Mouse (Mus musculus) intestine, embryonic 15.5 days (tissue): Measurements from ENCODE around the gene Klrg2. TPM values are rescaled to one million over a fixed set of nuclear protein-coding genes. Genes with fewer than 3 reads are reported as not detected.

Source experiments
- ATAC-seq: fragments of 200-750 bp; cut with Nextera tagmentation; 2 replicates; pipeline ENCODE4 v1.8.0; 2017; ENCODE audit warnings: moderate TSS enrichment, moderate library complexity
- H3K27ac ChIP-seq: fragments of 300-500 bp; sonication (generic); 2 replicates; pipeline ENCODE4 v1.5.1; 2015; ENCODE audit warnings: mild to moderate bottlenecking, inconsistent platforms
- H3K27me3 ChIP-seq: fragments of 300-500 bp; sonication (generic); replicated peaks from 2 replicates; pipeline ENCODE4 v1.6.1; 2015; ENCODE audit warnings: inconsistent platforms
- H3K36me3 ChIP-seq: fragments of 300-500 bp; sonication (generic); 2 replicates; pipeline ENCODE4 v1.6.1; 2015; ENCODE audit warnings: inconsistent platforms
- H3K4me1 ChIP-seq: fragments of 300-500 bp; sonication (generic); replicated peaks from 2 replicates; pipeline ENCODE4 v1.6.1; 2015; ENCODE audit warnings: inconsistent platforms
- H3K4me2 ChIP-seq: fragments of 300-500 bp; sonication (generic); replicated peaks from 2 replicates; pipeline ENCODE4 v1.6.1; 2015; ENCODE audit warnings: mild to moderate bottlenecking, inconsistent platforms
- H3K4me3 ChIP-seq: fragments of 300-500 bp; sonication (generic); replicated peaks from 2 replicates; pipeline ENCODE4 v1.5.1; 2015; ENCODE audit warnings: inconsistent platforms
- H3K9ac ChIP-seq: fragments of 300-500 bp; sonication (generic); 2 replicates; pipeline ENCODE4 v1.6.1; 2015; ENCODE audit warnings: inconsistent platforms
- H3K9me3 ChIP-seq: fragments of 300-500 bp; sonication (generic); 2 replicates; pipeline ENCODE4 v1.6.1; 2016; ENCODE audit warnings: inconsistent platforms
- WGBS: fragments of 180-500 bp; shearing (Covaris S2); methylation state at CpG from one replicate; pipeline ENCODE4 v1.1.7; 2015; 5-methylcytosine and 5-hydroxymethylcytosine counted together
- polyA plus RNA-seq: library from polyadenylated mRNA; unstranded; fragments of >200 nt; fragmentation: Nextera tagmentation; extraction: Ambion mirVana; gene quantifications from 2 replicates; pipeline ENCODE4 v1.2.1, GENCODE M21; 2015

Klrg2 gene
- polyA plus RNA-seq, 1 experiment from 2014 or later, result 0.13 TPM

DNA sequence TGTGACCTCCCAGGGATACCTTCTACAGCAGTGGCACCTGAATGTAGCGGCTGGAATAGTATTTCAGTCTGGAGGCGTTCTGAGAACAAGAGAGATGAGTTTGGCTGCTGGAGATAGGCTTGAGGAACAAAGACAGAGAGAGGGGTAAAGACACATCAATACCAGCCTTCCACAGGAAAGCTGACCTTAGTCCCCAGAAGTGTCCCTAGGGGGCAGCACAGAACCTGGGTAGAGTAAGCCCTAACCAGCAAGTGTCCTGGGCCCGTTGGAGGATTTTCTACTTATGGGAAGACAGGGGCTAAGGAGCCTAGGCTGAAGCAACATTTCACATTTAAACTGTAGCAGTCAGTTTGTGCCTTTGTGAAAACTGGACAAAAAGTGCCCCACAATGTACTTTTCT is 12.5 kb upstream of the Klrg2 start:
- 72% methylated on average over 3 of the region's 3 CpGs for WGBS
- ATAC-seq, result no peak
- H3K9ac ChIP-seq, result no peak overlapping the region
- H3K4me3 ChIP-seq, result no peak overlapping the region
- H3K36me3 ChIP-seq, result no peaks in the 10 kb centered on the region
- no peak overlapping the region for H3K27ac ChIP-seq
- H3K4me1 ChIP-seq, result 0 out of 2 replicates have a peak, but pooled peaks cover 5% of the 10 kb centered on the region
- no peaks in the 10 kb centered on the region for H3K27me3 ChIP-seq
- H3K9me3 ChIP-seq, result no peaks in the 10 kb centered on the region
- H3K4me2 ChIP-seq, result no peak overlapping the region

DNA sequence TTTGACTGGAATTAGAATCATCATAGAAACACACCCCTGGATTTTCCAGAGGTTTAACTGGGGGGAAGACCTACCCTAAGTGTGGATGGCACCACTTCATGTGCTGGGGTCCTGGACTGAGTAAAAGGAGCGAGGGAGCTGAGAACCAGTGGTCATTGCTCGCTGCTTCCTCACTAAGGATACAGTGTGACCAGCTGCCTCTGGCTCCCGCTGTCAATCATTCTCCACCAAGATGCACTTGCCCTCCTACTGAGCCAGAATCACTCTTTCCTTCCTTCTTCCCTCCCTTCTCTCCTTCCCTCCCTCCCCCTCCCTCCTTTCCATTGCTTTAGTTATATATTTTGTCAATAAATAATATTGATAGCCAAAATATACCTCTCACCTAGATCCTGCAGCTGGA is 6.0 kb upstream of the Klrg2 start:
- WGBS, result 73% methylated on average over 3 of the region's 3 CpGs
- Histone ChIP-seq H3K27ac (no peak overlapping the region), H3K4me2 (no peak overlapping the region), H3K4me1 (no peaks in the 10 kb centered on the region), H3K36me3 (no peaks in the 10 kb centered on the region), H3K4me3 (no peak overlapping the region), H3K9me3 (no peaks in the 10 kb centered on the region), H3K27me3 (peaks cover 45% of the 10 kb centered on the region), H3K9ac (no peak overlapping the region)
- no peak for ATAC-seq

DNA sequence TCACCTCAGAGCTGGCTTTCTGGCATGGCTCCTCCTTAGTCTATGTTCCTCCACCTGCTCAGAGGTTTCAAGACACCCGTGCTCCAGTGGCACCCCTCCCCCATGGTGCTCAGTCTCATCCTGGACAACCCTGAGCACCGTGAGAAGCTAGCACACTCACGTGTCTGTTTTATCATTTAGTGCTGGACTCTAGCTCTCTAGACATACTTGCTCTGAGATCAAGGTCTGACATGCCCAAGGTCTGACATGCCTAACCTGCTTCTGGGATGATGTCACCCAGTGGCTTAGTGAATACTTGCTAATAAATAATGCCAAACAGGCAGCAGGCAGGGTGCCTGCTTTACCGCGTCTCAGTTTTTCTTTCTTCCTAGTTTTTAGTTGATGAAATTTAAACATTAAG is 5.6 kb upstream of the Klrg2 start:
- H3K4me1 ChIP-seq, result no peaks in the 10 kb centered on the region
- 47% methylated on average over 5 of the region's 5 CpGs for WGBS
- no peak overlapping the region for H3K27ac ChIP-seq
- ATAC-seq, result peak; percentile 67
- no peak overlapping the region for H3K4me2 ChIP-seq
- no peaks in the 10 kb centered on the region for H3K36me3 ChIP-seq
- H3K4me3 ChIP-seq, result no peak overlapping the region
- no peaks in the 10 kb centered on the region for H3K9me3 ChIP-seq
- peaks cover 49% of the 10 kb centered on the region for H3K27me3 ChIP-seq
- no peak overlapping the region for H3K9ac ChIP-seq

DNA sequence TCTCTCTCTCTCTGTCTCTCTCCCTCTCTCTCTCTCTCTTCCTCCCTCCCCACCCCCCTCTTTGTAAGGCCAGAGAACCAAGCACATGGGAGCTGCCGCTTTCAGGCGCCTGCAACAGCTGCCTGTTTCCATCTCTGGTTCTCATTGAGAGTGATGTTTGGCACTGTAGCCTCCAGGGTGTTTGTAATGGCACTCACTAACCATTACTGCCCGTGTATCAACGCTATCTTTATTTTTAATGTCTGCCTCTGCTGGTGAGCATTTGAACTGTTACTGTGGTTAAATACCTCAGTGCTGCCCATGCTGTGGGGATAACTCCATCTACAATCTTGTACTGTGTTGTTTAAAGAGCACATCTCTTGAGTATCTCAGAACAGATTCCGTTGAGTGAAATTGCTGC is 4.6 kb upstream of the Klrg2 start:
- peaks cover 9% of the 10 kb centered on the region for H3K4me1 ChIP-seq
- no peaks in the 10 kb centered on the region for H3K9me3 ChIP-seq
- no peak for ATAC-seq
- peaks cover 57% of the 10 kb centered on the region for H3K27me3 ChIP-seq
- 47% methylated on average over 5 of the region's 5 CpGs for WGBS
- no peak overlapping the region for H3K4me2 ChIP-seq
- no peaks in the 10 kb centered on the region for H3K36me3 ChIP-seq
- no peak overlapping the region for H3K4me3 ChIP-seq
- H3K9ac ChIP-seq, result no peak overlapping the region
- H3K27ac ChIP-seq, result no peak overlapping the region

DNA sequence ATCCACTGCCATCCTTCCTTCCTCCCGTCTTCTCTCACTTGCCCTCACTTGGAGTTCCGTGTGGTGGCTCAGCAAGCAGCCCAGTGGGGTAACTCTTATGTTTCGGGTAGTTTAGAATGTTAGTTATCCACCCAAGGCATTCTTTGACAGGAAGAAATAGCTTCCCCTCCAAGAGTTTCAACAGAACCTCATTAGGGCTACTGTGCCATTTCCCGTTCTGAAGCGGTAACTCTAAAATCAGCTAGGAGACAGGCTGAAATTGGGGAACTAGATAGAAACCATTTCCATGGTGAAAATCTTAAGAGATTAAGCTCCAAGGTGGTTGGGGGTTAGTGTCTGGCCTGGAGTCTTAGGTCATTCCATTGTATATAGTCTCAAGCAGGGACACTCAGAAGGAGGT is 4.2 kb upstream of the Klrg2 start:
- H3K4me2 ChIP-seq, result no peak overlapping the region
- peaks cover 13% of the 10 kb centered on the region for H3K4me1 ChIP-seq
- no peak for ATAC-seq
- H3K9ac ChIP-seq, result no peak overlapping the region
- no peaks in the 10 kb centered on the region for H3K36me3 ChIP-seq
- H3K4me3 ChIP-seq, result no peak overlapping the region
- H3K9me3 ChIP-seq, result no peaks in the 10 kb centered on the region
- WGBS, result 70% methylated on average over 5 of the region's 5 CpGs
- no peak overlapping the region for H3K27ac ChIP-seq
- peaks cover 62% of the 10 kb centered on the region for H3K27me3 ChIP-seq

DNA sequence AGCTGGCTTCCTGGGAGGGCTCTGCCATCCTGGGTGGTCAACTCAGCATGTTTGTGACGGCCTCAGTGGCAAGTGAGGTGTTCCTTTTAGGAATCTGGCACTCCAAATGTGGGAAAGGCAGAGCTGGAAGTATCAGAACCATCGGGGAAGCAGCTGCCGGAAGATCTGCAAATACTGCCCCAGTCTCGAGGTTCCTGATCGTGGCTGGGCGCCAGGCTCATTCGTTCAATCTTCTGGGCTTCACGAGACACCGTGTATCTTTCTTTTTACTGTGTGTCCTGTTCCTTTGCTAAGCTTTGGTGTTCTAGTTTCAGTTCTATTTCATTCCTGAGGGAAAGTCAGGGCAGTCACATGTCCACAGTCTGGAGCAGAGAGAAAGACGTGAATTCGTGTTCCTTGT is 3.4 kb upstream of the Klrg2 start:
- Histone ChIP-seq H3K4me1 (peaks cover 21% of the 10 kb centered on the region), H3K9me3 (no peaks in the 10 kb centered on the region), H3K4me3 (no peak overlapping the region), H3K36me3 (no peaks in the 10 kb centered on the region), H3K4me2 (no peak overlapping the region), H3K27ac (no peak overlapping the region), H3K9ac (no peak overlapping the region), H3K27me3 (peaks cover 70% of the 10 kb centered on the region)
- 71% methylated on average over 11 of the region's 11 CpGs for whole genome bisulfite sequencing
- no peak for ATAC-seq

DNA sequence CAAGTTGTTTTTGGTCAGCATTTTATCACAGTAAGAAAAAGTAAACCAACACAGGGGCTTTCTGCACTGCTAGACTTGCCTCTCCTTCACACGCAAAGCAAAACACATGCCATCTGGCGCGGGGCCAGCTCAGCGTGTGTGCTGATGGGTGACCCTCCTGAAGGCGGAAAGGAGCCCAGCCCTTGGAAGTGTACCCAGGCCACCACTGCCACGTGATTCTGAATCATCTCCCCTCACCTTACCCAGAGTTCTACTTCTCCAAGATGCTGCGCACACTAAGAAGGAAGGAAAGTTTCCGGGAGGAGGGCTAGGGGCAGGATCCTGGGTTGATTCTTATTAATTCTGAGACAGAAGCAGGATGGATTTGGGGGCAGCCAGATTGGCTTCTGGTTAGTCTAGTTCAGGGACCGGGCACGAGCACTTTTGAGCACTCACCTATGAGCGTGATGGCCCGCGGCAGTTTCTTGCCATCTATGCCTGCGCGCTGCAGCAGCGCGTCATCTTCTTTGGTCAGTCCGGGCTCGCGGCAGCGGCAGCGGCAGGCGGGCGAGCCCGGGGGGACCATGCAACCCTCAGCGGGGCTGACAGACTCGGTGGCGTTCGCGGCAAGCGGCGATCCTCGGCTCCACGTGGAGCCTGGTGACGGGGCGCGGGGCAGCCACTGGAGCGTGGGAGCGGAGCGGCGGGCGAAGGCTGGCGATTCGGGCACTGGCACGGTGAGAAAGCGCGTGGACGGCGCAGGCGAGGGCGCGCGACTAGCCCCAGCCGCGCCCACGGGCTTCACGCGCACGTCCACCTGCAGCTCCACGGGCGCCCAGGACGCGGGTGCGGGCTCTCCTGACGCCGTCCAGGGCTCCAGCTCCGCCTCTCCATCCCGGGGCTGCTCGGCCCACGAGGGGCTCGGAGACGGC is 846 bp downstream of the Klrg2 start:
- peak overlapping the region; percentile 100 for H3K4me2 ChIP-seq
- under 1% methylated on average over 72 of the region's 72 CpGs for WGBS
- H3K4me3 ChIP-seq, result peak overlapping the region; percentile 56
- peaks cover 21% of the 10 kb centered on the region for H3K4me1 ChIP-seq
- no peaks in the 10 kb centered on the region for H3K9me3 ChIP-seq
- peak; percentile 81 for ATAC-seq
- H3K9ac ChIP-seq, result peak overlapping the region; percentile 35
- H3K36me3 ChIP-seq, result no peaks in the 10 kb centered on the region
- peaks cover 73% of the 10 kb centered on the region for H3K27me3 ChIP-seq
- H3K27ac ChIP-seq, result no peak overlapping the region

DNA sequence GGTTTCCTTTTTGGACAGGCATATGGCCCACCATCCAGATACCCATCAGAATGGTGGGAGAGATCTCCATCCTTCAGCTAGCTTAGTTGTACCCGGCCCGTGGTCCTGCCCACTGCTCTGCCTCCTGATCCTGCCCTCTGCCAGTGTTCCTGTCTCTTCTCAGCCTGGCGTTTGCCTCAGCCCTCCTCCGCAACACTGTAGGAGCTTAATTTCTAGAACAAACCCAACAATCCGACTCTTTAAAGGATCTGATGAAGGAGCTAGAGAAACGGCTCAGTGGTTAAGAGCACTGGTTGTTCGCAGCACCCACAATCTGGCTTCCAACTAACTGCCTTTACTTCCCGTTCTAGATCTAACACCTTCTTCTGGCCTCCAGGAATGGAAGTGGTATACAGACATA is 2.6 kb downstream of the Klrg2 start:
- Histone ChIP-seq H3K27ac (no peak overlapping the region), H3K4me2 (no peak overlapping the region), H3K27me3 (peaks cover 58% of the 10 kb centered on the region), H3K9me3 (no peaks in the 10 kb centered on the region), H3K9ac (no peak overlapping the region), H3K36me3 (no peaks in the 10 kb centered on the region), H3K4me1 (peaks cover 21% of the 10 kb centered on the region), H3K4me3 (no peak overlapping the region)
- ATAC-seq, result no peak
- WGBS, result 81% methylated on average over 8 of the region's 8 CpGs

DNA sequence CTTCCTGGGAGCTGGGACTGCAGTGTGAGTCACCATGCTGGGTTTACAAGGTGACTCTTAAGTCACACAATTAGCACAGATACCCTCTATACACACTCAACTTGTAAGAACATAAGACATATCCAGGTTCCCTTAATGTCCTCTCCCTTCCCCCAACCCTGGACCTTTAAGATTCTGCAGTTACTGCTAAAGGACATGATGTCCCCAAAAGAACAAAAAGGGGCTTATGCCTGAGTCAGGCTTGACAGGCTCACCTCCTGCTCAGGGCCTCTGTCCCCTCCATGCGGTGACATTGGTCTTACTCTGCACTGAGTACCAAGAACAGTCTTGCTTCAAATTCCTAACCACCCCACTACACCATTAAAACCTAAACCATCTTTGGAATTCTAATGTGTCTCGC is 4.2 kb downstream of the Klrg2 start:
- no peak for ATAC-seq
- Histone ChIP-seq H3K9ac (no peak overlapping the region), H3K27ac (no peak overlapping the region), H3K4me1 (peaks cover 21% of the 10 kb centered on the region), H3K4me3 (no peak overlapping the region), H3K36me3 (no peaks in the 10 kb centered on the region), H3K9me3 (no peaks in the 10 kb centered on the region), H3K4me2 (no peak overlapping the region), H3K27me3 (peaks cover 45% of the 10 kb centered on the region)
- WGBS, result 88% methylated on average over 2 of the region's 2 CpGs

DNA sequence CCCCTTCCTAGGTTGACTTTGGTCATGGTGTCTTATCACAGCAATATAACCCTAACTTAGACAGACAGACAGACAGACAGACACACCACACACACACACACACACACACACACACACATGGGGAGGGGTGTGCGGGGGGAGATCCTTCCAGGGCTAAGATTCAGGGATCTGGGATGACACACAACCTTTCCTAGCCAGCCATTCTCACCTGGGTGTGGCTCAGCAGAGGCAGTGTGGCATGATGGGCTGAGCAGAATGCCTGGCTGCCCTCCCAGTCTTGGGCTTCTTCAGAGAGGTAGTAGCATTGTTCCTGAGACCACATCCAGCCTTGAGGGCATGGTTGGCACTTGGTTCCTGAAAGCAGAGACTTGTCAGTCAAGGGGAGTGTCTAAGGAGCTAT is 7.5 kb downstream of the Klrg2 start:
- Histone ChIP-seq H3K27me3 (peaks cover 14% of the 10 kb centered on the region; the same call in 1 of the 2 replicates), H3K9me3 (no peaks in the 10 kb centered on the region), H3K9ac (no peak overlapping the region), H3K4me2 (no peak overlapping the region), H3K4me1 (no peaks in the 10 kb centered on the region), H3K27ac (no peak overlapping the region), H3K4me3 (no peak overlapping the region), H3K36me3 (no peaks in the 10 kb centered on the region)
- ATAC-seq, result no peak
- 89% methylated on average over 1 of the region's 1 CpGs for WGBS

DNA sequence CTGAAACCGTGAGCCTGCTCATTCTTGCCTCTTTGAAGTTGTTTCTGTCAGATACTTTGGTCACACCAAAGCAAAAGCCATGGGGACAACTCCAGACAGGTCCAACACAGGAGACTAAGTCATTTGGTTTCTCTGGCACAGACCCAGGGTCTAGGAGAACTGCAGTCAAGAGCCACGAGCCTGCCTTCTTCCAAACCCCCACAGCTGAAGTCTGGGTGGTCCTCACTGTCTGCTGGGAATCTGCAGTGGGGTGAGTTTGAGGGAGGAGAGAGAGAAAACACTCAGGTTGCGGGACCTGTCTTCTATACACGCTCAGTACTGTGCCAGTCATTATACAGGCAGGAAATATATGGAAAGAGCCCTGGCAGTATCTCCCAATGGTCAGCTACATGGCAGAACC is 9.6 kb downstream of the Klrg2 start:
- Histone ChIP-seq H3K9me3 (no peaks in the 10 kb centered on the region), H3K4me1 (no peaks in the 10 kb centered on the region), H3K36me3 (no peaks in the 10 kb centered on the region), H3K27ac (no peak overlapping the region), H3K4me3 (no peak overlapping the region), H3K9ac (no peak overlapping the region), H3K4me2 (no peak overlapping the region), H3K27me3 (no peaks in the 10 kb centered on the region)
- 72% methylated on average over 4 of the region's 4 CpGs for WGBS
- no peak for ATAC-seq

DNA sequence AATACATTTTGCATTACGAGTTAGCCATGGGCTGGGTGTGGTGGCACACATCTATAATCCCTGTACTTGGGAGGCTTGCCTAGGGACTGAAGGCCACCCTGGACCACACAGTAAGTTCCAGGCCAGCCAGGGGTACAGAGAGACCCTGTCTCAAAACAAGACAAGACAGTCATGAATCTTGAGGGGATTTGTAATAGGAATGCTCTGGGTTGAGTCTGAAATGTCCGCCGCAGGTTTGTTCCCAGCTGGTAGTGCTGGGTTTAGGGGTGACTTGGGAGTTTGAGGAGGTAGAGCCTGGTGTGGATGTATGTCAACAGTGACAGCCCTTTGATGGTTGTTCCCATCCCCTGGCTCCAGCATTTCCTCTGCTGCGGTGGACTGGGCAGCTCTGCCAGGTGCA is 10.0 kb downstream of the Klrg2 start:
- WGBS, result 93% methylated on average over 4 of the region's 4 CpGs
- ATAC-seq, result no peak
- Histone ChIP-seq H3K9me3 (no peaks in the 10 kb centered on the region), H3K36me3 (no peaks in the 10 kb centered on the region), H3K4me2 (no peak overlapping the region), H3K9ac (no peak overlapping the region), H3K4me1 (no peaks in the 10 kb centered on the region), H3K4me3 (no peak overlapping the region), H3K27ac (no peak overlapping the region), H3K27me3 (no peaks in the 10 kb centered on the region)

DNA sequence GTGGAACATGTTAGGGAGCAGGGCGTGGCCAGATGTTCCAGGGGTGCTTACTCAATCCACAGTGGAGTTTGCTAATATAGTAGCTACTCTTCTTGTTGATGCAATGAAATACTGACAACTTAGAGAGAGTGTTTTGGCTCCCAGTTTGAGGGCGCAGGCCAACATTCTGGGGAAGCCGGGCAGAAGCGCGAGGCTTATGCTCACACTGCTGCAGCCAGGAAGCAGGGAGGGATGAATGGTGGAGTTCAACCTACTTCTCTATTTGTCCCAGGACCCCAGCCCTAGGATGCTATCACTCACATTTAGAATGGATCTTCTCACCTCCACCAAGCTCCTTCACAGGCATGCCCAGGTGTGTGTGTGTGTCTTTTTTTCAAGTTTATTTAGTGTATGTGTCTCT is 11.0 kb downstream of the Klrg2 start:
- no peak overlapping the region for H3K9ac ChIP-seq
- no peaks in the 10 kb centered on the region for H3K36me3 ChIP-seq
- WGBS, result 97% methylated on average over 5 of the region's 5 CpGs
- no peak overlapping the region for H3K4me2 ChIP-seq
- no peak overlapping the region for H3K4me3 ChIP-seq
- no peak for ATAC-seq
- H3K4me1 ChIP-seq, result no peaks in the 10 kb centered on the region
- H3K27me3 ChIP-seq, result no peaks in the 10 kb centered on the region
- no peaks in the 10 kb centered on the region for H3K9me3 ChIP-seq
- H3K27ac ChIP-seq, result no peak overlapping the region
